8 mouse cellular contexts compared by ENCODE assay signal in the genomic region with DNA sequence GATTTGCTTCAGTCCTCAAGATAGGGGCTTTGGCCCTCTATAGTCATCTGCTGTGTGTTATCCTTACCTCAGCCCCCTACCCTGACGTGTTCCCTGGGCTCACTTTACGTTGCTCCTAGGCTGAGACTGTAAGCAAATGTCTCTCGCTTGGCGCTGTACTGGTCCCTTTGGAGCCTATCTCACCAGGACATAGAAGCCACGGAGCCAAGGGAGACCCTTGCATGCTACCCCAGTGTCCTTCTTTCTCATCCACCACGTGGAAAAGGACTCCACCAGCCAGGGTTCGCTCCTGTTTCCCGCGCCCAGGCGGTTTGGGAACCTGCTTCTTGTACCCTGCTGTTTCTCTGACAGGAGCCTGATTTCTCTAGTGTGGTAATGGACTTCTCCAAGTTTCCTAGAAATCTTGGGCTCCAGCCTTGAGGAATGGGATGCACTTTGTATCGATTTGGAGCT. TPM values are rescaled to one million over a fixed set of nuclear protein-coding genes. Genes with fewer than 3 reads are reported as not detected.
DNase-seq lines count a peak whose midpoint lies in the region; ATAC-seq lines count a peak whose summit lies in the region.

No protein-coding gene starts in this region.

- intact Hi-C loops in heart, postnatal 36 days (cut with DNase I): no loop called here

- H3K4me3 ChIP-seq in heart, embryonic 11.5 days (ENCODE audit: low read depth, low read length): peak overlapping the region; percentile 58
- H3K4me3 ChIP-seq in limb, embryonic 15.5 days: peak overlapping the region; percentile 57

- H3K9ac ChIP-seq in heart, embryonic 11.5 days (ENCODE audit: low read depth, low read length): no peak overlapping the region; the same call in 1 of the 2 replicates
- H3K9ac ChIP-seq in limb, embryonic 15.5 days: no peak overlapping the region; the same call in 1 of the 2 replicates

- no peak overlapping the region for H3K27ac ChIP-seq in heart, embryonic 11.5 days (ENCODE audit: low read depth, low read length)
- no peak overlapping the region for H3K27ac ChIP-seq in limb, embryonic 15.5 days

- peaks cover 9% of the 10 kb centered on the region for H3K27me3 ChIP-seq in heart, embryonic 11.5 days (ENCODE audit: control insufficient read depth, insufficient read depth, low read length)
- no peaks in the 10 kb centered on the region; the same call in 1 of the 2 replicates for H3K27me3 ChIP-seq in limb, embryonic 15.5 days

- no peaks in the 10 kb centered on the region for H3K9me3 ChIP-seq in heart, embryonic 11.5 days (replicated peaks; ENCODE audit: control insufficient read depth, low read length)
- H3K9me3 ChIP-seq in limb, embryonic 15.5 days: no peaks in the 10 kb centered on the region

- peak overlapping the region; percentile 95 for H3K4me2 ChIP-seq in heart, embryonic 11.5 days
- peak overlapping the region; percentile 92 for H3K4me2 ChIP-seq in limb, embryonic 15.5 days

- H3K4me1 ChIP-seq in heart, embryonic 11.5 days (ENCODE audit: control insufficient read depth, insufficient read depth, low read length): peaks cover 3% of the 10 kb centered on the region; the same call in 1 of the 2 replicates
- H3K4me1 ChIP-seq in limb, embryonic 15.5 days: peaks cover 10% of the 10 kb centered on the region

- 0 out of 2 replicates have a peak, but pooled peaks have one; percentile 27 for ATAC-seq in heart, embryonic 11.5 days (replicated peaks; ENCODE audit: insufficient number of reproducible peaks, low FRiP score, low TSS enrichment)
- no peak for ATAC-seq in limb, embryonic 15.5 days (ENCODE audit: insufficient number of reproducible peaks, low FRiP score, low TSS enrichment, low read depth)

- no peaks in the 10 kb centered on the region for H3K36me3 ChIP-seq in heart, embryonic 11.5 days (ENCODE audit: control insufficient read depth, insufficient read depth, low read length)
- H3K36me3 ChIP-seq in limb, embryonic 15.5 days: no peaks in the 10 kb centered on the region

- WGBS in heart, embryonic 11.5 days (ENCODE audit: insufficient replicate concordance): 8% methylated on average over 11 of the region's 11 CpGs
- 8% methylated on average over 11 of the region's 11 CpGs for WGBS in limb, embryonic 15.5 days

- DNase-seq in heart, postnatal 36 days: no peak
- peak; percentile 10 for DNase-seq in cerebellum, adult 9-10 months
- DNase-seq in forelimb bud, embryonic 11.5 days (ENCODE audit: low read depth, low spot score): peak; percentile 11
- peak; percentile 47 for DNase-seq in right cerebral cortex, postnatal 4 days
- no peak for DNase-seq in adrenal gland, postnatal 25 days
- no peak for DNase-seq in urinary bladder, adult 18-20 months (ENCODE audit: low spot score in 2 of 2)

RNA-seq across cellular contexts. Expression of a gene that starts 0.8 kb away (rescaled TPM):
- polyA plus RNA-seq in heart, embryonic 11.5 days (2014; fragmentation: Nextera tagmentation; extraction: Ambion mirVana): 0.46 TPM in 2 replicates
- total RNA-seq in heart, postnatal 36 days (2021): under 1 TPM in 1 of 2 experiments, not detected in 1; 0.25 TPM
- 2.2 and 3.4 TPM in 2 replicates for polyA plus RNA-seq in limb, embryonic 15.5 days (2015; fragmentation: Nextera tagmentation; extraction: Ambion mirVana)
- 0.36 TPM in 1 of 2 replicates, not detected in the other for total RNA-seq in adrenal gland, postnatal 25 days (2021)

Comparison
In these comparisons a context has a peak if more than half of its experiments do, and no peak if none do; other contexts are left out.
1. DNase-seq: peak in cerebellum, adult 9-10 months (single experiment), forelimb bud, embryonic 11.5 days (single experiment) and right cerebral cortex, postnatal 4 days (single experiment); none in heart, postnatal 36 days (0 of 2), adrenal gland, postnatal 25 days (single experiment) and urinary bladder, adult 18-20 months (0 of 2).